Mouse (Mus musculus): Measurements from ENCODE around the gene Sod3. TPM values are rescaled to one million over a fixed set of nuclear protein-coding genes. Genes with fewer than 3 reads are reported as not detected.

The Sod3 gene
- polyA plus RNA-seq, 1 experiment from 2014 or later, result 0.35 TPM

GRCm38 (mm10) chr5:52358120-52358519 lies 5.5 kb upstream of the Sod3 start:
- peaks cover 4% of the 10 kb centered on the region; the same call in 1 of the 2 replicates for H3K4me1 ChIP-seq
- no peak for ATAC-seq
- H3K4me3 ChIP-seq, result no peak overlapping the region
- 91% methylated on average over 6 of the region's 6 CpGs for WGBS
- H3K9me3 ChIP-seq (replicated peaks), result no peaks in the 10 kb centered on the region
- no peak overlapping the region for H3K27ac ChIP-seq
- H3K9ac ChIP-seq, result no peak overlapping the region
- no peaks in the 10 kb centered on the region for H3K36me3 ChIP-seq (ENCODE audit: poor library complexity, severe bottlenecking)
- no peak overlapping the region for H3K4me2 ChIP-seq
- no peaks in the 10 kb centered on the region for H3K27me3 ChIP-seq

GRCm38 (mm10) chr5:52360286-52361049 lies 3.1 kb upstream of the Sod3 start:
- WGBS, result 73% methylated on average over 21 of the region's 21 CpGs
- Histone ChIP-seq H3K4me1 (peaks cover 4% of the 10 kb centered on the region; the same call in 1 of the 2 replicates), H3K27me3 (no peaks in the 10 kb centered on the region), H3K9ac (no peak overlapping the region), H3K4me2 (no peak overlapping the region), H3K27ac (no peak overlapping the region), H3K4me3 (no peak overlapping the region), H3K9me3 (replicated peaks) (no peaks in the 10 kb centered on the region), H3K36me3 (ENCODE audit: poor library complexity, severe bottlenecking) (no peaks in the 10 kb centered on the region)
- ATAC-seq, result no peak

GRCm38 (mm10) chr5:52362776-52363467 lies 669 bp upstream of the Sod3 start:
- no peak for ATAC-seq

GRCm38 (mm10) chr5:52364521-52364920 lies 930 bp downstream of the Sod3 start:
- H3K4me3 ChIP-seq, result no peak overlapping the region
- H3K4me2 ChIP-seq, result no peak overlapping the region
- H3K27ac ChIP-seq, result no peak overlapping the region
- H3K9ac ChIP-seq, result no peak overlapping the region
- H3K4me1 ChIP-seq, result peaks cover 4% of the 10 kb centered on the region; the same call in 1 of the 2 replicates
- ATAC-seq, result no peak
- no peaks in the 10 kb centered on the region for H3K27me3 ChIP-seq
- H3K36me3 ChIP-seq (ENCODE audit: poor library complexity, severe bottlenecking), result no peaks in the 10 kb centered on the region
- 86% methylated on average over 5 of the region's 5 CpGs for WGBS
- no peaks in the 10 kb centered on the region for H3K9me3 ChIP-seq (replicated peaks)

More at GRCm38 (mm10) chr5:52362776-52363467, 669 bp upstream of the Sod3 start:
- Histone ChIP-seq H3K4me1 (peaks cover 4% of the 10 kb centered on the region; the same call in 1 of the 2 replicates), H3K4me3 (no peak overlapping the region), H3K9me3 (replicated peaks) (no peaks in the 10 kb centered on the region), H3K4me2 (no peak overlapping the region), H3K36me3 (ENCODE audit: poor library complexity, severe bottlenecking) (no peaks in the 10 kb centered on the region), H3K9ac (no peak overlapping the region), H3K27ac (no peak overlapping the region), H3K27me3 (no peaks in the 10 kb centered on the region)
- 71% methylated on average over 6 of the region's 6 CpGs for WGBS

- WGBS, result 97% methylated on average over 5 of the region's 5 CpGs
- ATAC-seq, result no peak
- Histone ChIP-seq H3K4me3 (no peak overlapping the region), H3K27ac (no peak overlapping the region), H3K27me3 (no peaks in the 10 kb centered on the region), H3K9ac (no peak overlapping the region), H3K9me3 (replicated peaks) (no peaks in the 10 kb centered on the region), H3K4me1 (no peaks in the 10 kb centered on the region), H3K4me2 (no peak overlapping the region), H3K36me3 (ENCODE audit: poor library complexity, severe bottlenecking) (no peaks in the 10 kb centered on the region)
Measured at GRCm38 (mm10) chr5:52365930-52366329, 2.3 kb downstream of the Sod3 start.

GRCm38 (mm10) chr5:52366661-52367060 lies 3.1 kb downstream of the Sod3 start:
- Histone ChIP-seq H3K36me3 (ENCODE audit: poor library complexity, severe bottlenecking) (no peaks in the 10 kb centered on the region), H3K9me3 (replicated peaks) (no peaks in the 10 kb centered on the region), H3K27me3 (no peaks in the 10 kb centered on the region), H3K9ac (no peak overlapping the region), H3K4me1 (no peaks in the 10 kb centered on the region), H3K4me2 (no peak overlapping the region), H3K27ac (no peak overlapping the region), H3K4me3 (no peak overlapping the region)
- WGBS, result 71% methylated on average over 2 of the region's 2 CpGs
- ATAC-seq, result no peak

- no peaks in the 10 kb centered on the region for H3K27me3 ChIP-seq
- peak; percentile 36 for ATAC-seq
- peak overlapping the region; percentile 48 for H3K4me2 ChIP-seq
- H3K27ac ChIP-seq, result no peak overlapping the region
- H3K9me3 ChIP-seq (replicated peaks), result no peaks in the 10 kb centered on the region
- H3K36me3 ChIP-seq (ENCODE audit: poor library complexity, severe bottlenecking), result no peaks in the 10 kb centered on the region
- WGBS, result 51% methylated on average over 63 of the region's 63 CpGs
- H3K9ac ChIP-seq, result peak overlapping the region; percentile 56
- H3K4me3 ChIP-seq, result no peak overlapping the region
- H3K4me1 ChIP-seq, result no peaks in the 10 kb centered on the region
Measured at GRCm38 (mm10) chr5:52367866-52368840, 4.6 kb downstream of the Sod3 start.

GRCm38 (mm10) chr5:52370901-52371300 lies 7.3 kb downstream of the Sod3 start:
- ATAC-seq, result no peak
- H3K4me3 ChIP-seq, result no peak overlapping the region
- whole genome bisulfite sequencing, result 93% methylated on average over 6 of the region's 6 CpGs
- H3K27ac ChIP-seq, result no peak overlapping the region
- H3K9me3 ChIP-seq (replicated peaks), result no peaks in the 10 kb centered on the region
- no peaks in the 10 kb centered on the region for H3K36me3 ChIP-seq (ENCODE audit: poor library complexity, severe bottlenecking)
- no peaks in the 10 kb centered on the region for H3K27me3 ChIP-seq
- no peak overlapping the region for H3K9ac ChIP-seq
- H3K4me2 ChIP-seq, result no peak overlapping the region
- no peaks in the 10 kb centered on the region for H3K4me1 ChIP-seq

- no peak overlapping the region for H3K27ac ChIP-seq
- peak; percentile 38; the same call in 1 of the 2 replicates for ATAC-seq
Measured at GRCm38 (mm10) chr5:52375847-52376246, 12.3 kb downstream of the Sod3 start.

GRCm38 (mm10) chr5:52382837-52383236 lies 19.2 kb downstream of the Sod3 start:
- ATAC-seq, result no peak
- no peak overlapping the region for H3K4me2 ChIP-seq
- H3K9me3 ChIP-seq (replicated peaks), result no peaks in the 10 kb centered on the region
- no peaks in the 10 kb centered on the region for H3K27me3 ChIP-seq
- H3K36me3 ChIP-seq (ENCODE audit: poor library complexity, severe bottlenecking), result no peaks in the 10 kb centered on the region
- H3K4me3 ChIP-seq, result no peak overlapping the region
- no peak overlapping the region for H3K9ac ChIP-seq
- 85% methylated on average over 8 of the region's 8 CpGs for WGBS
- H3K4me1 ChIP-seq, result no peaks in the 10 kb centered on the region
- H3K27ac ChIP-seq, result no peak overlapping the region

More at GRCm38 (mm10) chr5:52375847-52376246, 12.3 kb downstream of the Sod3 start:
- Histone ChIP-seq H3K9me3 (replicated peaks) (no peaks in the 10 kb centered on the region), H3K4me1 (no peaks in the 10 kb centered on the region), H3K4me2 (no peak overlapping the region), H3K9ac (no peak overlapping the region), H3K4me3 (no peak overlapping the region), H3K36me3 (ENCODE audit: poor library complexity, severe bottlenecking) (no peaks in the 10 kb centered on the region), H3K27me3 (no peaks in the 10 kb centered on the region)
- 81% methylated on average over 9 of the region's 9 CpGs for WGBS

- Histone ChIP-seq H3K9ac (no peak overlapping the region), H3K27ac (no peak overlapping the region), H3K27me3 (no peaks in the 10 kb centered on the region), H3K4me3 (no peak overlapping the region), H3K36me3 (ENCODE audit: poor library complexity, severe bottlenecking) (no peaks in the 10 kb centered on the region), H3K4me2 (no peak overlapping the region), H3K4me1 (no peaks in the 10 kb centered on the region), H3K9me3 (replicated peaks) (no peaks in the 10 kb centered on the region)
- 94% methylated on average over 5 of the region's 5 CpGs for WGBS
- no peak for ATAC-seq
Measured at GRCm38 (mm10) chr5:52383748-52384147, 20.2 kb downstream of the Sod3 start.

Data from forebrain, embryonic 13.5 days (tissue).